Mouse (Mus musculus): Measurements from ENCODE around the gene Peli2.

Gene Peli2

DNA sequence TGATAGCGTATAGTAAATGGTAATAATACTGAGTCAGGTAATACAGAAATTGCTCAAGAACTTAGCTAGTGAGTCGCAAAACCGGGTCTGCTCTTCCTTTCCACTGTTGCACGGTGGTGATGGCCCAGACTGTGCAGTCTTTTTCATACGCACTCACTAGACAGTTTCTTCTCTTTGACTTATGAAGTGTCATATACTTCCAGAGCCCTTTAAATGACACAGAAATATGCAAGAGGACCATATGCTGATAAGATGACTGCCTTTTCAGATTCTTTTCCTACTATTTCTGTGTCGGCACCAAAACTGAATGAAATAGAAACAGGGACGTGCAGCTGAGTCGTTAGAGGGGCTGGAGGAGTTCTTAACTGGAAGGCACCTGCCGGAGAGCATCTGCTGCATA, 102.1 kb downstream of the Peli2 start:
- no peak for DNase-seq (ENCODE audit: low spot score)

DNA sequence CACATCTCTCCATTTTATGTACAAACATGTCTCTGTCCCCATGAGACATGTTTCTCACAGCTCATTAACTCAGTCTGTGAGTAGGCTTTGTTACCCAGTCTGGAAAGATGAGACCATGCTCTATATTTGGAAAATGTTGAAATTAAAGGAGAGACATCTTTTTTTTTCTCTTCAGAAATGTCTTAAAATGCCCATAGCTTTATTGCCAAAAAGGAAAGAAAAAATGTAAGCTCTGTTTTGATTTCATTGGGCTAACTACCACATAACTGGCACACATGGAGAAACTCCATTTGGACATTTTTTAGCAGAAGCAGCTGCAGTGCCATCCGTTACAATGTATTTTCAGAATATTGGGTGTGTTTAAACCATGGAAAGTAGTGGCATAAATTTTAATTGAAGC, 103.6 kb downstream of the Peli2 start:
- no peak for DNase-seq (ENCODE audit: low spot score)

DNA sequence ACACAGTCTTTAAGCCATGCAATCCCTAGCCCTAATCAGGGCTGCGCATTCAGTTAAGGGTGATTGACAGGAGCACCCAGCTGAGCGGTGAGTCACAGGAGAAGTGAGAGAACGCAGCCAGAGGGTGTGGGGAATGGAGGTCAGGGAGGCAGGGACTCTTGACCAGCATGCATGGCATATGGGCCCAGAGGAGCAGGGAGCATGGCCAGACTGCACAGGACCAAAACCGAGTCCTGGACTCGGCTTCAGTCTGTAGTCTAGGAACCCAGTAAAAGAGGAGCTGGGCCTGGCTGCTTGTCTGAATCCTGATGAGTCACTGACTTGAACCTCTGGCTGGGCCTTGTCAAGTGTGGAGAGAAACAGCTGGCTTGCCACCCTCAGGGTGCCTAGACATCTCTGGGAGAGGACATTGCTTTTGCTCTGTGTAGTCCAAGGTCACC, 104.3 kb downstream of the Peli2 start:
- DNase-seq (ENCODE audit: low spot score), result no peak

DNA sequence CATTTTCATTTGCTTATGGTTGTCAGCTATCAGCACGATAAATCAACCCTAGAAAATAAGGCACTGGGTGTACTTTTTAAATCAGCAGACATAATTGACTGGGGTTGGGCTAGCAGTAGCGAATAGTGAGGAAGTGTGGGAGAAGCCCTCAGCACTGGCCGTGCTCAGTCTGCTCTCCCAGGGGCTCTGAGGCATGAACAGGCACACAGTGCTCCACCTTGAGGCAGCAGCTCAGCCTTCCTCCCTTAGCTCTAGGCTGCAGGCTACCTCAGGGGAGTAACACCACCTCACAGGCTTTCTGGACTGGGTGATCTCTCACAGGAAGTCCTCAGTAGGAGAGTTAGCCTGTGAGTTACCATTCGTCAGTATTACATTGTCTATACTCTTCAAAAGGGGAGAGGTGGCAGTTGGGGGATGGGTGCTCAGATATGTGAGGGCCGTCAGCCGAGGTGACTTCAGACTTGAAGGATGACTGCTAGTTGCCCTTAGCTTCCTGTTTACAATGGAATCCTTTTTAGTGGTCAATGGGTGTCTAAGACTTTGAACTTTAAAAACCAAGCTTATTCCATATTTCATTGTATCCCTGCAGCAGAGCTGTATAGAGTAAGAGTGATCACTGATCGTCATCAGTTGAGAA, 105.3 kb downstream of the Peli2 start:
- no peak for DNase-seq (ENCODE audit: low spot score)

DNA sequence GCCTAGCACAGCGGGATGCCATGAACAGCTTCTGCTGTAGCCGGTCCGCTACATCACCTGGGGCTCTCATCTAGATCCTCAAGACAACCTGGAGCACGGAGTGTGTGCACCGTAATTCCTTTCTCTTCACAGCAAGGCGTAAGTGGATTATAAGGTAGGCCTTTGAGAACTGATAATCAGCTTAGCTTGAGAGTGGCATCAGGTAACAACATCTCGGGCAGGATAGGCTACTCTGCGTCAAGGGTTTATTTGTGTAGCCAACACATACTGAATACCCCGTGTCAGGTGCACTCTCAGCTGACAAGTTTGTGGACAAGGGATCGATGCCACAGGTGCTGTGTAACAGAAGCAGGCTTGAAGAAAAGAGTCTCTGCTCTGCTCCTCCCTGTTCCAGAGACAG, 106.1 kb downstream of the Peli2 start:
- no peak for DNase-seq (ENCODE audit: low spot score)

DNA sequence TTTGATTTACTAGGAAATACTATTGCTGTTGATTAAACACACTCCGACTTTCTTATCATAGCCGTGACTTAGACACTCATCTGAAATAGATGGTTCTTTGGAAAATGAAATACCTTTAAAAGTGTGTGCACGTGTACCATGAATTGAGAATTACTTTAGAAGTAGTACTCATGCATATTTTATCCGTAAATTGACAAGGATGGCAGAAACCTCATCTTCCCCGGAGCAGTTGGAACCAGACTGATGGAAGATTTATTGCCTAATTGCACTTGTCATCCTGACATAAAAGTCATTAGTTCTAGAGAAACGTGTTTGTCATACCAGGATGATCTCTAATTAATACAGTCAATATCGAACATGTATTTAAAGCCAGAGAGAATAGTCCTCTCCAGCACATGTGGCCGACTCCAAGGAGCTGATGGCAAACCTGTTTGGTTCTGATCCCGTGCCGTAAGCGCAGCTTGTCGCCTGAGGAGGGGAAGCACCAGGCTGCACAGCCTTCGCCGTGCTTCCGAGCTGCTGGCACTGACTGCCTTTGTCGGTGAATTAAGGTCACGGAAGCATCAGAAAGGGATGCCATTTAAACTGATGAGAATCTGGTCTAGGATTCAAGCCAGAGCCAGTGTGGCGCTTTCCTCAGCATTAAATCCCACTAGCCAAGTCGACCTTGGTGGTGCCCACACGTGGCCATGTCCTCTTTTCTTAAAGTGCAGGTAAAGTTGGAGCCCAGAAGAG, 114.3 kb downstream of the Peli2 start:
- DNase-seq (ENCODE audit: low spot score), result no peak

DNA sequence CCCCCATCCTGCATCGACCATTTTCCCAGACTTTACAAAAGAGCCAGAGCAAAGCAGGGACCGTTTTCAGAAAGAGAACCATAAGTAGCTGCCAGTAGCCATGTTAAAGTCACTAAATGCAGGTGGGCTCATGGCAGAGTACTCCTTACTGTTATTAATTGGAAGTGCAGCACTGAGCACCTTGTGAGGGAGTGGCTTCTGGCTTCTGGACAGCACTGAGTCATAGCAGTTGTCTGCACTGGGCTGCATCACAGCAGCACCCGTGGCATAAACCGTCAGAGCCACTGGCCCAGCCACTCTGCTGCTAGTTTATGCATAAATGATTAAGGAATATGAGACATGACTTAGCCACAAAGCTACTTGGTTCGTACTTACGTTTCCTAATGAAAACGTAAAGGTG, 120.7 kb downstream of the Peli2 start:
- no peak for DNase-seq (ENCODE audit: low spot score)

DNA sequence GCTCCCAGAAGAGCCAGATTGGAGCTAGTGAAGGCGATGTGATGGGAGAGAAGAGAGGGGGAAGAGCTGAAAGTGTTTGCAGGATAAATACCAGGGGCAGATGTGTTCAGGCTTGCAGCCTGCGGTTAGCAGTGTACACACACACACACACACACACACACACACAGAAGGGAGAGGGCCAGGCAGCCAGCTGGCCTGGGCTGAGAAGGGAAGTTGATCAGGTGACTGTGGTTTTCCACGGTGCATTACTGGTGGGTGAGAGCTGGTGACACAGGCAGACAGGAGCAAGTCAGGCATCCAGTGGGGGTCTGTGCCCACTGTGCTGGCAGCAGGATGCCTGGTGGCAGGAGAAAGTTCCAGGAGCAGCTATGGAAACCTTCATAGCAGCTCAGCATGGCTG, 125.6 kb downstream of the Peli2 start:
- peak; percentile 6 for DNase-seq (ENCODE audit: low spot score)

DNA sequence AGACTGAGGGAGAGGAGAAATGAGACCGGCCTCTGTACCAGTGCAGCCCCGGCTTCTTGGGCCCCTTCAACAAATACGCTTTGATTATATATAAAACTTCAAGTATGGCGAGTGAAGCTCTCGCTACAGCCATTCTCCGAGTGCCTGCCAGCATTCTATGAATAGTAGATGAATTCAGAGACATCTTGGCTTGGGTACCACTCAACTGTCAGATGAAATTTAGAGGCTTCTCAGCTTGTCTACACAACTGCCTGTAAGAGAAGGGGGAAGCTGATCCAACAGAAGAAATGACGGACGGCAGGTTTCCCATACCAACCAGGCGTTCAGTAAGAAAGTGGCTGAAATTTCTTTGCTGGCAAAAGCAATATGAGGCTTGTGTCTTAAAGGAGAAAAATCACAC, 126.3 kb downstream of the Peli2 start:
- no peak for DNase-seq (ENCODE audit: low spot score)

DNA sequence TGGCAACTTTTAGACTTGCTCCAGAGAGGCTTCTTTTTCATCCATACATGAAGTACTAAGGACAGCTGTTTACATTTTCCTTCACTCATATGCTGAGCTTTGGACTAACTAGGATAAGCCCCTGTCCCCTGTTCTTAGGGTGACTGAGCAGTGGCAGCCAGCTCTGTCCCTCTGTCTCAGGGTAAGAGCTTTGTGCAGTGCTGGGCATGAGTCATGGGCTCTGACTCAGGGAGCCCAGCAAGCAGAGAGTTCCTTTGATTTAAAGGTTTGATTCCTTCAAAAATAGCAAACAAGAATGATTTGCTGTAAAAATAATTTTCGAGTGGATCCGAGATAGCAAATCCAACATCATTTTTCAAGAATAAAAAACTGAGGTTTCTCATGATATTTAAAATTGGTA, 128.8 kb downstream of the Peli2 start:
- no peak for DNase-seq (ENCODE audit: low spot score)

DNA sequence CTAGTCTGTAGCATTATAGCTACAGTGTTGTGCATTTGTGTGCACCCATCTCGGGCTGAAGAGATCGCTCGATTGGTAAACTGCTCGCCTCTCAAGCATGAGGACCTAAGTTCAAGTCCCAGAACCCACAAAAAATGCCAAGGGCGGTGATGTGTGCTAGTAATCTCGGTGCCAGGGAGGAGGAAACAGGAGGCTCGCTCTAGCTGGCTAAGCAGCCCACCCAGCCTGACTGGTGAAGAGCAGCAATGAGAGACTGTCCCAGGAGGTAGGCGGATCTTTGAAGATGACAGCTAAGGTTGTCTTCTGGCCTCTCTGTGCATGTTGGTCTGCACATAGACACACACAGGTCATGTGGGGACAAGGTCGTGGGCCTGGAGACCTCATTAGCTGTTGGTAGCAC, 129.3 kb downstream of the Peli2 start:
- no peak for DNase-seq (ENCODE audit: low spot score)

DNA sequence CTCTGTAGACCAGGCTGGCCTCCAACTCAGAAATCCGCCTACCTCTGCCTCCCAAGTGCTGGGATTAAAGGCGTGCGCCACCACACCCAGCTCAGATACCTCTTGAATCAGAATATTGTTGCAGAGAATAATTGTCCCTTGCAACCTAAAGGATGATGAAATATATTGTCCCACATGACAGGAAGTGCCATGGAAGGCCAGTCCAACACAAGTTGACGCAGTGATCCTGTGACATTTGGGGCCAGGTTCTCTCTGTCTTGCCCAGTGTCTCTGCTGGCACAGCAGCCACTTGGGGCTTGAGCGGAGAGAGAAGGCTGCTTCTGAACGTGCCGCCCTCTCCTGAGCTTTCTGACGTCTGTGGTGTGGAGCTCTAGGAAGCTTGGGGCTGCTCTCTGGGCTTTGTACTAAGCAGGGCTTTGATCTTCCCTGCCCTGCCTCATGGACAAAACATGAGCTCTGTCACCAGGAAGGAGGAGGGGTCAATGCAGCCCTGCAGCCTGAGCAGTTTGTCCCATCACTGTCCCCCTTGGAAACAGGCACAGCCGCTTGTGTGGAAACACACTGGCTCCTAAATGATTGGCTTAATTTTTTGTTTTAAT, 130.9 kb downstream of the Peli2 start:
- DNase-seq (ENCODE audit: low spot score), result no peak

DNA sequence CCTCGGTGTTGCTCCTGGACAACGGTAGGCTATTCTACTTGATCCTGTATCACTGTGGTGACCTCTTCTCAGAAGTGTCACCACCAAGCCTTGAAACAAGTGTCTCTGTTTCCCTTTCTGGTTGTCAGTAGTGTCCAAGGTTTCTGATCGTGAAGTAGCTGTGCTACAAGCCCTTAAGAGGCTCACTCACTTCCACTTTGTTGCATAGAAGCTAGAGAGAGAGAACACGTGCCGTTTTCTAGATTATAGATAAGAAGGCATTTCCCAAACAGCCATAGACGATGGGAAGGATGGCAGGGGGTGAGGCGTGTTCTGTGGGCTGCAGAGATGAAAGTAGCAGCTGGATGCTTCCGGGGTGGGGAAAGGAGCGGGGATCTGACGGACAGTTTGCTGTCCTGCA, 132.6 kb downstream of the Peli2 start:
- DNase-seq (ENCODE audit: low spot score), result no peak

DNA sequence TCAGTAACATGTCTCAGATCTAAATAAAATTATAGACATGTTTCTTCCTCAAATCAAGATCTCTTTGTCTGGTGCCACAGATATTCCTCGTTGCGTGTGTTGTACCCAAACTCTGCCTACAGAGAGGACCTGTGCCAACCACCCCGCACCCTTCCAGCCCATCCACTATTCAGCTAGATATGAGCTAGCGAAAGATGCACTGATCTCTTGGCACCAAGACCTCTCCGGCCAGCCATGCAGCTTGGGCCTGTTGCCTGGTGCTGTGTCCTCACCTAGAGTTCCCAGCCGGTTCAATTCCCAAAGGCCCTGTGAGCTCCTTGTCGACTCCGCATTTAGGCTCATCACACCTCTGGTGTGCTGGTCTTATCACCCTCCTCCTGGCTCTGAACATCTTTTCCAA, 134.1 kb downstream of the Peli2 start:
- no peak for DNase-seq (ENCODE audit: low spot score)

DNA sequence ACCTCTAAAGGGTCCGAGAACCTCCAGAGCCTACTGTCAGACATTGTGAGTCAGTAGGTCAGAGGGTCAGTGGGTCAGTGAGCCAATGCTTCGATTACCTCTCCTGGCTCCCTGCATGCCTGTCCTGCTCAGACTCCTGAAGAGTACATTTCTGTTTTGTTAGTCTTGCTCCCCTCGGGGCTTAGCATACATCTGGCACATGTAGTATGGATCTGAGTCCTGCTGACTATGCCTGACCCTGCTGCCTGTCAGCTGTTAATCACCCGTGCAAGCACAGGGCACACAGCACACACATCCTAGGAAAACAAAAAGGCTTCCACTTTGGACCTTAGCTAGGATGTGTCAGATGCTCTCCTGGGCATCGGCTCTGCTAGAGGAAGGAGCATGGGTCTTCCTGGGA, 134.7 kb downstream of the Peli2 start:
- no peak for DNase-seq (ENCODE audit: low spot score)

DNA sequence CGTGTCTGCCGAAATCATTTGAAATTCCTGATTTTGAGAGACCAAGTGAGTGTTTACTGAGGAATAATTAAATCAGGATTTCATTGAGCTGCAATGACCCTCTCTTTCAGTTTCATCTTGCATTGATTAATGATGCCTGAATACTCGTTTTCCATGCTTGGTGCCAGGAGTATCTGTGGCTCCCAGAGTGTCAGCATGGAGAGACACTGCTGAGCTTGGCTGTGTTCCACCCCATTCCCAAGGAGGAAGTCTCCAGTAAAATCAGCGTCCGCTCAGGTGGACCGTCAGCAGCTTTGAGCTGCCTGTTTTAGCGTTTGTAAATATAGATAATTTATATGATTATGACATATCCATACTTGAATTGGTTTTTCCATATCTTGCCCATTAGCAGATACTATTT, 137.1 kb downstream of the Peli2 start:
- no peak for DNase-seq (ENCODE audit: low spot score)

DNA sequence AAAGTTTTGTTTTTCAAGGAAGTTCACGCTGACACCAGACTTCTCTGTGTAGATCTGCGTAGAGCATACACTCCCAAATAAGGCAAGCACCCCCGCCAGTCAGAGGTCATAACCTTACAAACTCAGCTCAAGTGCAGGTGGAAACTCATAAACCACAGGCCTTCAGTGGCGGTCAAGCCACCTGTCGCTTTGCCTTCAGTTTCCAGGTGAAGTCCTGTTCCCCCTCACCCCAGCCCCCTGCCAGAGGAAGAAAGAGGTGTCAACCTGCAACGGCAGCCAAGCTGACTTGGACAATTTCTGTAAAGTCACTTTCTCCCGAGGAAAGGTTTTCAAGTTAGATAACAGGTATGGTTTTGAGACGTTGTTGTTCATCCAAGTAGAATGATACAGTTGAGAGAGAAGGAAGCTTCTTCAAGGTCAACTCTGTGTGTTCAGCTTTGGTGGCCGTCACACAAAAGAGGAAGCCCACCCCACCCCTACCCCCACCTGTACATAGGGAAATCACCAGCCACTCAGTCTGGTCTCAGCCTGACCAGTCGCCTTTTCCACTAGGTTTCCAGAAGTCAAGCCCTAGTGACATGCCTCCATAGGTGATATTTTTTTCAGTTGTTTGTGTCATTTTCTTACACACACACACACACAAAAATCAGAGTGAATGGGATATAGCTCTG, 138.2 kb downstream of the Peli2 start:
- DNase-seq (ENCODE audit: low spot score), result no peak

DNA sequence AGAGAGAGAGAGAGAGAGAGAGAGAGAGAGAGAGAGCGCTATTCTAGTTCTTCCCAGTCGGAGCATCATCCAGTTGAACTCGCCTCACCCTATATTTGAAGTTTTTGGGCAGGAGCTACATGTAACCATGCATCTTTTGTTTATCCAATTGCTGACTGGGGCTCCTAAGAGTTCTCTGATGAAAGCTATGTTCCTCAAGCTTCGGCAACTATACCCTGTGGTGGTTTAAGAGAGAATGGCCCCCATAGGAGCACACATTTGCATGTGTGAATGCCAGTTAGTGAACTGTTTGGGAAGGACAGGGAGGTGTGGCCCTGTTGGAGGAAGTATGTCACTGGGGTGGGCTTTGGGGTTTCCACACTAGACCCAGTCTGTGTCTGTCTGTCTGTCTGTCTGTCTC, 142.5 kb downstream of the Peli2 start:
- no peak for DNase-seq (ENCODE audit: low spot score)

DNA sequence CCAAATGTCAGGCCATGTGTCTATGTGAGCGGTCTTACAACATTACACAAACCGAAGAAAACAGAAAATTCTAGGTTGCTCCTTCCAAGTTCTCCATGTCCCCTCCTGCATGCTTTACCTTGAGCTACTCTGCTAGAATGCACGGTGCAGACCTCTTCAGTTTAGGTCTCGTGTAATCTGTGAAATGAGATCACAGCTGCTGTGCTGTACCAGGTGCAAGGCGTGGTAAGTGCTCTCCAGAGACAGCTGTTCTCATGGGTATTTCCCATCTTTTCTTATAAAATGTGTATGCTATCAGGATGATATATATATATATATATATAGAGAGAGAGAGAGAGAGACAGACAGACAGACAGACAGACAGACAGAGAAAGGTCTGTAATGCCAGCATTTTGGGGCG, 146.1 kb downstream of the Peli2 start:
- DNase-seq (ENCODE audit: low spot score), result no peak

DNA sequence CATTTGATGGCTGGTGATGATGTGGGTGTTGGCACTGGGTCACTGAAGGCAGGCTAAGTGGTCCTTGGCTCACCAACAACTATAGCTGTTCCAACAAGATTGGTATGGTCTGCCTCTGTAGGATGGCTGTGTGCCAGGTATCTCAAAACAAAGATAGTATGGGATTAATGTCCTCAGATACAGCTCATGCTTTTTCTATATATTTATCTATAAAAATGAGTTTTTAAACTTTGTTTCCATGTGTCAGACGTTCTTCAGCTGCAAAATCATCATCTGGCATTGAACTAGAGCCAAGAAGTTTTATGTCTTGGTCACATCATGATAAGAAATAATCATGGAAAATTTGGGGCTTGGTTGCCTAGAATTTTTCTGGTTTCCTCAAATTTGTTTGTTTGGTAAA, 157.7 kb downstream of the Peli2 start:
- DNase-seq (ENCODE audit: low spot score), result no peak

DNA sequence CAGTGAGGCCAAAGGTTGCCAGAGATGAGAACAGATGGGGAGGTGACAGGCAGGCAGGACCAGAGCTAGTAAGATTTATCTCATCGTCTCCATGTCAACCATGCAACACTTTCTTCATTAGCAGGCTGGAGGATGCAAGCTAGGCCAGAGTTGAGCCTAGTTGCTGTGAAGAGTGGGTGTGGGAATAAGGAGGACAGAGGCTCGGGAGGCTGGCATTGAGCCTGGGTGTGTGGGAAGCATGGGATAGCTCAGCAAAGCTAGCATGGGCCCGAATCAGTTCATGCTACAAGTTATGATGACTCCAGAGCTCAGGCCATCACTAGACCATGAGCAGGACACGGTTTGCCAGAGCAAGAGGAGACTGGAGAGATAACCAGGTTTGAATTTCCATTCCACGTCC, 166.3 kb downstream of the Peli2 start:
- no peak for DNase-seq (ENCODE audit: low spot score)

DNA sequence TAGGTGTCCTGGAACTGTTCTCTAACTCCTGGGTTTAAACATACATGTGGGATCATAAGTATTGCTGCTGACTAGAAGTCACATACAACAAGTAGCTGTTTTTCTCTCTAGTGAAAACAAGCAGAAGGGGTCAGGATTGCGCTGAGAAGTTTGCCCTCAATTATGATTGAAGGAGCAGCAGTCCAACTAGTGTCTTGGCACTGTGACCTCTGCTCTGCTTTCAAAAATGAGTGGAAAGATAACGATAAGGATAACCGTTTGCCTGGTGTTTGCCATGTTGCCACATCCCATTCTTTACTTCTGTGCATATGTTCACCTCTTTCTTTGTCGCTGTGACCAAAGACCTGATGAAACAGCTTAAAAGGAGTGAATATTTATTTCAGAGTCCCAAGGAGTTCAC, 167.0 kb downstream of the Peli2 start:
- DNase-seq (ENCODE audit: low spot score), result no peak

DNA sequence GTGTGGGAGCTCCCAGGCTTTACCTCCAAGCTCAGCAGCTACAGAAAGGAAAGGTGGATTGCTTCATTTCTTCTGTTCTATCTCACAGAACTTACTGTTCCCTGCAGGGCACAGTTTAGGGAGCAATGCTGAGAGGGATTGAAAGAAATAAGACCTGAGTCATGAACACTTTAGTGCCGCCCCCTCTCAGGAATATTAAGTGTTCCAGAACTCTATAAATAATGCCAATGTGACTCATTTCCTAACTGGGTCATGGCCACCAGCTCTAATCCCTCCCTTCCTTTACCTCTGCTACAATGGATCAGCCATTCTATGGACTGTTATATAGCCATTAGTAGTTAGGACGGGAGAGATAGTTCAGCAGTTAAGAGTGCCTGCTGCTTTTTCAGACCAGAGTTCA, 168.0 kb downstream of the Peli2 start:
- no peak for DNase-seq (ENCODE audit: low spot score)

All from urinary bladder, postnatal 25 days (tissue).